Mouse (Mus musculus): ENCODE measurements around the gene Litaf. TPM values are rescaled to one million over a fixed set of nuclear protein-coding genes. Genes with fewer than 3 reads are reported as not detected.
A peak's percentile ranks its signal among the peaks of the same experiment; 100 is the strongest.
"Not testable (repeated sequence)": the region's sequence is repeated elsewhere in the genome, so short reads cannot be mapped to it uniquely, and the experiment has no call there.

The Litaf gene
- polyA plus RNA-seq, 1 experiment from 2014 or later, result 66.8 TPM

DNA sequence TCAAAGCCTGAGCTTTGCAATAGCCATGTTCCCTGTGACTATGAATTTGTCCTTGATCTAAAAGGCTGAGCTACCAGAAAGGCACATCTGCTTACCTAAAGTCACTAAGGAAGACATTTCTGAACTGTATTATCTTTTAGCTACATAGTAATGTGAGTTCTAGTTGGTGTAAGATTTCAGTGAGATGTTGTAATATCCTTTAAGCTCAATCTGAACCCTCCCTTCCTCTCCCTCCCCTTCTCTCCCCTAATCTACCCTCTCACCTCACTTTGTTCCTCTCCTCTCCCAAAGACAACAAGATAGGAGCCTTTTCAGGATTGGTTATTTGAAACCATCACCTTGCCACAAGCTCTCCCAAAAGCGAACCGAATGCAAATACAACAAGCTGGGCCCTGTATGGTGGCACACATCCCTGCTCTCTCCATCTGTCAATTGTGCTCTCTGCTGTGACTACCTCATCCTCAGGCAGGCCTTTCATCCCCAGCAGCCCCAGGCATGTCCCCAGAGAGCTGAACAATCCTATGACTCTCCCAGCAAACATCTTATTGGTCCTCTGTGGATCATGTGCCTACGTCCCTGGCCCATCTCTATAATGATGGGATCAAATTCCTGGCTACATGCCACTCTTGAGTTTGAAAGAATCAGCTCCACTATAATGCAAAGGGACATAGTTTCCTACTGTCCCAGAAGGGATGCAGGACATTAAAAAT, 44.4 kb downstream of the Litaf start:
- Histone ChIP-seq H3K27ac (0 out of 2 replicates have a peak overlapping the region, but pooled peaks have one; percentile 28), H3K36me3 (no peaks in the 10 kb centered on the region), H3K4me3 (no peak overlapping the region), H3K9me3 (replicated peaks) (no peaks in the 10 kb centered on the region), H3K4me2 (no peak overlapping the region), H3K9ac (no peak overlapping the region), H3K27me3 (no peaks in the 10 kb centered on the region), H3K4me1 (replicated peaks) (peaks cover 8% of the 10 kb centered on the region)
- ATAC-seq (replicated peaks; ENCODE audit: insufficient number of reproducible peaks, insufficient read depth, low FRiP score, low read depth), result no peak
- WGBS, result 68% methylated on average over 3 of the region's 3 CpGs

DNA sequence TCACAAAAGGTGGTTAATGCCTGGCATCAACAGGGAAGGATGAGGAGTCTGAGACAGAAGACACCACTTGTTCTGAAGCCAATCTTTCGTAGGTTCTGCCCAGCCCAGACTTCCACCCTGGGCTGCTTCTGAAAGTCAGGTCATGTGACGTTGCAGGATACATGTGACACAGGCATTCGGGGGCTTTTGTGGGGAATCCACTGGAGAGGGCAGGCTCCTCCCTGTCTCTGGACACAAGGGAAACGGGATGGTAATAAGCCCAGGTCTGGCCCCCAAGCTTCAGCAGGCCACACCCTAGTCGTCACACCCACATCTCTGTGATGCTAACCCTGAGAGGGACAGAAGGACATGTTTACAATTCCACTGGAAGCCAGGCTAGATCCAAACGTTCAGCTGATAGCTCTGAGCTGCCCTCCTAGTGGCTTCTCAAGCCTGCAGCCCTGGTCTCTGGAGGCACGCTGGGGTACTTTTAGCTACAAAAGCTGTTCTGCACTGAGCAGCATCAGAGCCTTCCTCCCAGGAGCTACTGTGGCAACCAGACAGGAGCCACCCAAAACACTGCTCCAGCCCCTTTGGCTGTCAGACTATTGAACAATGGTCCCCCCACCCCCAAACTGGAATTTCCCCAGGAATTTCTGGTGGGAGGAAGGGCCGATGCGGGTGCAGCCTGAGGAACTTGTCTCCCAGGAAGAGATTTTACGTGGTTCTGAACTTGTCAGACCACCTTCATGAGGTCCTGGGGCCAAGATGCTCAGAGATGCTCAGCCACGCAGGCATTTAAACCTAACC, 48.0 kb downstream of the Litaf start:
- Histone ChIP-seq H3K9me3 (replicated peaks) (no peaks in the 10 kb centered on the region), H3K4me1 (replicated peaks) (peaks cover 13% of the 10 kb centered on the region), H3K27me3 (no peaks in the 10 kb centered on the region), H3K4me2 (no peak overlapping the region), H3K36me3 (no peaks in the 10 kb centered on the region), H3K27ac (no peak overlapping the region), H3K4me3 (no peak overlapping the region), H3K9ac (no peak overlapping the region)
- 41% methylated on average over 11 of the region's 11 CpGs for WGBS
- no peak for ATAC-seq (replicated peaks; ENCODE audit: insufficient number of reproducible peaks, insufficient read depth, low FRiP score, low read depth)

DNA sequence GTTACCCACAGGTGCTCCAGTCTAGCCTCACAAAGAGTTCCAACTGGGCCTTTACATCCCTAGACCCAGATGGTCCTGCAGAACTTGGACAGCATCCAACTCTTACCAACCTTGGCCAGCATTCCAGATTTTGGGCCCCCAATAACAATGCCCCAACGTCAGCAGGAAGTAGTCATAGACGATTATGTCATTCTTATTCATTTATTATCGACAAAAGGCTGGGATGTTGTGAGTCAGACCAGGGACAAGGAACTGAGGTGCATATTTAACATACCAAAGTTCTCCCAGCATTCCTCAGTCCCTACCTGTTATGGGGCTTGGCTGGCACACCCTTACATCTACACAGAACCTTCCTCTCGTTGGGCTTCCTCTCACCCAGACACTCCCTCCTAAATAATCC, 49.6 kb downstream of the Litaf start:
- no peaks in the 10 kb centered on the region for H3K27me3 ChIP-seq
- H3K27ac ChIP-seq, result no peak overlapping the region
- no peaks in the 10 kb centered on the region for H3K36me3 ChIP-seq
- WGBS, result 45% methylated on average over 4 of the region's 4 CpGs
- H3K4me1 ChIP-seq (replicated peaks), result peaks cover 25% of the 10 kb centered on the region
- H3K4me3 ChIP-seq, result no peak overlapping the region
- no peak overlapping the region for H3K4me2 ChIP-seq
- ATAC-seq (replicated peaks; ENCODE audit: insufficient number of reproducible peaks, insufficient read depth, low FRiP score, low read depth), result no peak
- H3K9me3 ChIP-seq (replicated peaks), result no peaks in the 10 kb centered on the region
- H3K9ac ChIP-seq, result no peak overlapping the region

DNA sequence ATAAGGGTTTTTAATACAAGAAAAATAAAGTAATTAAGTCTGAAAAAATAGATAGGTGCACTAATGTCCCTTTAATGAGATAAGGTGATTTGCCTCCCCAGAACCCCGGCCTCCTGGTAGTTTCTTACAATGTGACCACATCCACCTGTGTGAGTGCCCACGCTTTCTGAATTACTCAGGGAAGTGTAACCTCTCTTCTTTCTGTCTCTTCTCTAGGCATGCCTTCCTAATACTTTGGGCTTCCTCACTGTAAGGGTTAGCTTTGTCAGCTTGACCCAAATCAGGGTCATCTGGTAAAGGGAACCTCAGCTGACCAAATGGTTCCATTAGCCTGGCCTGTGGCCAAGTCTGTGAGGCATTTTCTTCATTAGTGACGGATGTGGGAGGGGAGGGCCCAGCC, 51.5 kb downstream of the Litaf start:
- H3K4me3 ChIP-seq, result no peak overlapping the region
- H3K4me2 ChIP-seq, result no peak overlapping the region
- no peak for ATAC-seq (replicated peaks; ENCODE audit: insufficient number of reproducible peaks, insufficient read depth, low FRiP score, low read depth)
- 80% methylated on average over 3 of the region's 3 CpGs for WGBS
- H3K9ac ChIP-seq, result no peak overlapping the region
- no peaks in the 10 kb centered on the region for H3K27me3 ChIP-seq
- peaks cover 25% of the 10 kb centered on the region for H3K4me1 ChIP-seq (replicated peaks)
- no peak overlapping the region for H3K27ac ChIP-seq
- H3K9me3 ChIP-seq (replicated peaks), result no peaks in the 10 kb centered on the region
- no peaks in the 10 kb centered on the region for H3K36me3 ChIP-seq

DNA sequence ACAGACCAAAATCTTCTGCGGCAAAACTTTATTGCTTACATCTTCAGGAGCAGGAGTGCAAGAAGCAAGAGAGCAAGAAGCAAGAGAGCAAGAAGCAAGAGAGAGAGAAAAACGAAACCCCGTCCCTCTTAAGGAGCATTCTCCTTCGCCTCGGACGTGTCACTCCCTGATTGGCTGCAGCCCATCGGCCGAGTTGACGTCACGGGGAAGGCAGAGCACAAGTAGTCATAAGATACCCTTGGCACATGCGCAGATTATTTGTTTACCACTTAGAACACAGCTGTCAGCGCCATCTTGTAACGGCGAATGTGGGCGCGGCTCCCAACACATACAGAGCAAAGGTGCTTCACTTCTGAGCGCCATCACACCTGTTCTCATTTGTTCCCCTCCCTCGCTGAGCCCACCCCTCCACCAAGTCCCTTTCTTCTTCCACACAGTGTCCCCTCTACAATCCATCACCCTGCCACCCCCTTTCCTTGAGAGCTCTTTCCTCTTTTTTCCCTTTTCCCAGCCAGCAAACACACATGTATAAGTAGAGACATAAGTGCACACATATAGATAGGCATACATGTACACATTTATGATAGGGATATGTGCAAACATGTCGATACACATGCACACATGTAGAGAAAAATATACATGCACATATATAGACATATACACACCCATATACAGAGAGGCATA, 52.4 kb downstream of the Litaf start:
- H3K27me3 ChIP-seq; ATAC-seq (replicated peaks; ENCODE audit: insufficient number of reproducible peaks, insufficient read depth, low FRiP score, low read depth); H3K36me3 ChIP-seq; H3K4me3 ChIP-seq; H3K9me3 ChIP-seq (replicated peaks); H3K9ac ChIP-seq; H3K4me2 ChIP-seq; H3K27ac ChIP-seq: not testable (repeated sequence)
- peaks cover 32% of the 10 kb centered on the region for H3K4me1 ChIP-seq (replicated peaks)
- 90% methylated on average over 12 of the region's 19 CpGs for WGBS

DNA sequence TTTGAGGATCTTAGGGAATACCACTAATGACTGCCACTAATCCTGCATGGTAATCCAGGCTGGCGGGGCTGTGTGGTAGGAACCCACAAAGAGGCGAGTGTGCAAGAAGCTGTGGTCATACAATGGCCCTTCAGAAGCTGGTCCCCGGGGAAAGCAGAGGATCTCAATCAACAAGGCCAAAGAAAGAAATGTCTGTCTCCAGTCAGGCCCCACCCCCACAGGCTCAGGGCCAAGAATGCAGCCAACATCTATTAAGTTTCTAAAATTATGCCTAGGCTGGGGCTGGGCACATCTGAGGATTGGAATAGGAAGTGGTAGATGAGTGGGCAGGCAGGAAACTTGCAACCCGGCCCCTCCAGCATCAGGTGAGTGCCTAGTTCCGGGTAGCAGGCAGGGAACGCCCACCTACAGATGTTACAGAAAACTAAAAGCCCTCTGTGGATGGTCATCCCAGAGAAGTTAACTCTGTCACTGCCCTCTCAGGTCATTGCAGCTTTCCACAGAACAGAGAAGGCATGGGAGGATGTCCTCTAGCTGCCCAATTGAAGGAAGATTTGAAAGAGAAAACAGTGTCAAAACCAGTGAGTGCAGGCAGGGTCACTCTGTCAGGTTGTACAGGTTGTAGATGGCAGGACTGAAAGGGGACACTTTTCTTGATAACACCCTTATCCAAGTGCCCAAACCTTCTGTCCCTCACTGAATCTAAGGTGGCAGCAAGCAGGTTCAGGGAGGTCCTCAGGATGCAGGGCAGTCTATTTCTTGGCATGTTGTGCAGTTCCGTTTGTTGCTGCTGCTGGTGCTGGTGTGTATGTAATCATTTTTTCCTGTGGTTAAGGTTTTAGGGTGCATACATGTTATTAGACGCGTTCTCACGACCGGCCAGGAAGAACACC, 53.1 kb downstream of the Litaf start:
- Histone ChIP-seq H3K27me3 (no peaks in the 10 kb centered on the region), H3K4me2 (peak overlapping the region; percentile 28), H3K4me1 (replicated peaks) (peaks cover 33% of the 10 kb centered on the region), H3K4me3 (no peak overlapping the region), H3K9me3 (replicated peaks) (no peaks in the 10 kb centered on the region), H3K9ac (no peak overlapping the region), H3K27ac (peak overlapping the region; percentile 76), H3K36me3 (no peaks in the 10 kb centered on the region)
- ATAC-seq (replicated peaks; ENCODE audit: insufficient number of reproducible peaks, insufficient read depth, low FRiP score, low read depth), result peak; percentile 56
- WGBS, result 53% methylated on average over 11 of the region's 11 CpGs

DNA sequence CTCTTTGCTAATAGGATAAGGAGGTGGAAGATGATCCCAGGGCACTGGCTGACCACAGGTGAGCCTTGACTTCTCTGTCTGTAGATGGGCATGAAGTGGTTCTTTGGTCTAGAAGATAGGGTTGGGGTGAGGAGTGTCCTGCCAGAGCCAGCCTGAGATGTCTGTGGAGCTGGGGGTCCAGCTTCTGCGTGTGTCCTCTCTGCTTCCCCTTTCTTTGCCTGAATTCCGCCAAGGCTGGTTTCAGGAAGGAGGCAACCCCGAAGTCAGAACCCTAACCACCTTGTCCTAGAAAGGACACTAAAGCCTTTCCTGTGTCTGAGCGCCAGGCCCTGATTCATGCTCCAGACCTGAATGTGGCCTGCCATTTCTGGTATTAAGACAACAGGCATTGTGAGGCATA, 54.0 kb downstream of the Litaf start:
- Histone ChIP-seq H3K4me1 (replicated peaks) (peaks cover 40% of the 10 kb centered on the region), H3K4me2 (no peak overlapping the region), H3K9ac (no peak overlapping the region), H3K36me3 (no peaks in the 10 kb centered on the region), H3K9me3 (replicated peaks) (no peaks in the 10 kb centered on the region), H3K27me3 (no peaks in the 10 kb centered on the region), H3K27ac (peak overlapping the region; percentile 76), H3K4me3 (no peak overlapping the region)
- ATAC-seq (replicated peaks; ENCODE audit: insufficient number of reproducible peaks, insufficient read depth, low FRiP score, low read depth), result no peak
- WGBS, result 90% methylated on average over 4 of the region's 4 CpGs

DNA sequence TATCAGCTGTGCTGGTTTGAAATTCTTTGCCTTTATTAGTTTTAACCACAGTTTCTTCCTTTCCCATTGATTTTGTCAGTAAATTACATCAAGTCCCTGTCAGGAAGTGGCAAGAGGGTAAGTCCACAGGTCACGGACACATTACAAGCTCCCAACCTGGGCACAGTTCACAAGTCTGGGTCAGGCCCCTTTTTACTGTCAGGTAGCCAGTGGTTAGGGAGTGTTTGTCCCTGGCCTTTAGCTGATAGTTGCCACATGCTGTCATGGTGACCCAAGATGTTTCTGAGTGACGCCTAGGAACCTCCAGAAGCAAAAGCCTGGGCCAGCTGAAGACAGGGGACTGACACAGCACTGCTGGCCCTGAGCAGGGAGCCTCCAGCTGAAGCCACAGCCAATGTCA, 54.8 kb downstream of the Litaf start:
- peaks cover 45% of the 10 kb centered on the region for H3K4me1 ChIP-seq (replicated peaks)
- no peak overlapping the region for H3K9ac ChIP-seq
- H3K4me3 ChIP-seq, result no peak overlapping the region
- 74% methylated on average over 2 of the region's 2 CpGs for WGBS
- no peak overlapping the region for H3K4me2 ChIP-seq
- no peaks in the 10 kb centered on the region for H3K9me3 ChIP-seq (replicated peaks)
- no peak overlapping the region for H3K27ac ChIP-seq
- no peak for ATAC-seq (replicated peaks; ENCODE audit: insufficient number of reproducible peaks, insufficient read depth, low FRiP score, low read depth)
- no peaks in the 10 kb centered on the region for H3K27me3 ChIP-seq
- H3K36me3 ChIP-seq, result no peaks in the 10 kb centered on the region

DNA sequence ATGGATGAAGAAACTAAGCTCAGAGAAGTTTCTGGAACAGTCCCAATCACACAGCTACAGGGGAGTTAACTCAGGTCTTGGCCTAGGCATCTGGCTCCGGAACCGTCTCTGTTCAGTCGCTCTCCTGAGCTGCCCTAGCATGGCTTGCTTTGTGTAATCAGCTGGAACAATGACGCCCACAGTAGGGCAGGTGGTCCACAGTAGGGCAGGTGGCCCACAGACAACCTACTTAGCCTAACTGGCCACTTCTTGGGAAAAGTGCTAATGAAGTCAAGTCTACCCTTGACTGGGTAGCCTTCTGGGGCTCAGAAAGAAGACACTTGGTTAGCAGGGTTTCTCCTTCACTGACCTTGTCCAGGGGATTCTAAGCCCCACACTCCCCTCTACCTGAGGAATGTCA, 55.7 kb downstream of the Litaf start:
- 88% methylated on average over 4 of the region's 4 CpGs for WGBS
- no peak for ATAC-seq (replicated peaks; ENCODE audit: insufficient number of reproducible peaks, insufficient read depth, low FRiP score, low read depth)
- H3K4me2 ChIP-seq, result no peak overlapping the region
- peaks cover 49% of the 10 kb centered on the region for H3K4me1 ChIP-seq (replicated peaks)
- no peaks in the 10 kb centered on the region for H3K27me3 ChIP-seq
- H3K4me3 ChIP-seq, result no peak overlapping the region
- no peak overlapping the region for H3K27ac ChIP-seq
- no peak overlapping the region for H3K9ac ChIP-seq
- H3K36me3 ChIP-seq, result no peaks in the 10 kb centered on the region
- H3K9me3 ChIP-seq (replicated peaks), result no peaks in the 10 kb centered on the region

DNA sequence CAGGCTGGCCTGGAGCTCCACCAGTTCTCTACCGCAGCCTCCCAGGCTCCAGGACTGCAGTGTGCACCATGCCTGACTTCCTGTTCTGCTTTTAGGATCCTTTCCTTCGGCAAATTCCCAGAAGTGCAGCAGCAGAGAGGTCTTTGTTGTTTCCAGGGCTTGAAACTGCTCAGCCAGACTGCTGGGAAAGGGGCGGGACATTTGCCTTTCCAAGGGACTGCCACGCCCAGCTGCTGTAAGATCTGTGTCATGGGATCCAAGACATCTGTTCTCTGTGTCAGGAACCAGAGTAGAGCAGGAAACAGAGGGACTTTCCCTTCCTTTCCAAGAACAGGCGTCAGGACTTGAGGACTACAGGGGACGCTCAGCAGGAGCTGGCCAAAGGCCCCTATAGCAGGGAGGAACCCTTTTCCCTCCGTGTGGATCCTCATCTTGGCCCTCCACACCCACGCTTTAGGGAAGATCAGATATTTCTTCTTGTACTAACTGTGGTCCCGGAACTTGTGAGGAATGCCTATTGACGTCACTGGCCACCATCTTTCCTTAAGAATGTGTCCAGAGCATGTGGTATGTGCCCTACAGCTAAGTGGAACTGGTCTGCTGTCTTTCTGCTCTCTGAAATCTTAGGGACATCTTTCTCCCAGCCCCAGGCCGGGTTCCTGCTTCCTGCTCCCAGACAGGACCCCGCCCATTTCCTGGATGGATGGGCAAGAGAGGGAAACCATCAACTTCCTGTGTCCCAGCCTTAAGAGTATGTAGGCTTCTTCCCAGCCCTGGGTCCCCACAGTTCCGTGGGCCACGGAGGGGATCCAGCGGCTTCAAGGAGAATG, 57.6 kb downstream of the Litaf start:
- H3K27ac ChIP-seq, result peak overlapping the region; percentile 90
- peak overlapping the region; percentile 33 for H3K4me2 ChIP-seq
- peak; percentile 85 for ATAC-seq (replicated peaks; ENCODE audit: insufficient number of reproducible peaks, insufficient read depth, low FRiP score, low read depth)
- WGBS, result 27% methylated on average over 15 of the region's 15 CpGs
- 0 out of 2 replicates have a peak overlapping the region, but pooled peaks have one; percentile 20 for H3K4me3 ChIP-seq
- no peaks in the 10 kb centered on the region for H3K27me3 ChIP-seq
- peak overlapping the region; percentile 13; the same call in 1 of the 2 replicates for H3K9ac ChIP-seq
- no peaks in the 10 kb centered on the region for H3K9me3 ChIP-seq (replicated peaks)
- peaks cover 47% of the 10 kb centered on the region for H3K4me1 ChIP-seq (replicated peaks)
- no peaks in the 10 kb centered on the region for H3K36me3 ChIP-seq
